In genomic region chr7:138184197-138184596, GRCm38 (mm10) we compare ENCODE assay signal across 13 mouse cellular contexts.
DNase-seq lines count a peak whose midpoint lies in the region.
"Had no signal": no experiment of that assay in that cellular context is flagged by ENCODE, and none has a peak within 500 bp of the region (broad histone marks: within the 10 kb centered on the region; RNA-seq: fewer than 3 reads in every experiment).

No protein-coding gene starts in this region.

- DNase-seq in cerebellum, postnatal 14 days, result peak; percentile 26 to 45
- DNase-seq in cerebellum, adult 11 months, result no peak
- DNase-seq in heart, adult 11 months, result peak; percentile 78
- no peak for DNase-seq in heart, adult 8-10 months (ENCODE audit: low spot score)
- no peak for DNase-seq in neural tube, embryonic 10.5 days (ENCODE audit: extremely low spot score, low spot score)
- DNase-seq: adrenal gland, adult 2 months; adrenal gland, postnatal 10 days; adrenal gland, postnatal 25 days; cerebellum, adult 11-12 months; cerebellum, adult 2 months; cerebellum, adult 9-10 months; cerebellum, postnatal 25 days; forebrain, postnatal 0 days had no signal

Comparison
In these comparisons a context has a peak if more than half of its experiments do, and no peak if none do; other contexts are left out.
1. DNase-seq: peak in cerebellum, postnatal 14 days (2 of 2) and heart, adult 11 months (single experiment); none in cerebellum, adult 11 months (single experiment), heart, adult 8-10 months (single experiment) and neural tube, embryonic 10.5 days (single experiment).